10 mouse cellular contexts compared by ENCODE assay signal in the genomic region with DNA sequence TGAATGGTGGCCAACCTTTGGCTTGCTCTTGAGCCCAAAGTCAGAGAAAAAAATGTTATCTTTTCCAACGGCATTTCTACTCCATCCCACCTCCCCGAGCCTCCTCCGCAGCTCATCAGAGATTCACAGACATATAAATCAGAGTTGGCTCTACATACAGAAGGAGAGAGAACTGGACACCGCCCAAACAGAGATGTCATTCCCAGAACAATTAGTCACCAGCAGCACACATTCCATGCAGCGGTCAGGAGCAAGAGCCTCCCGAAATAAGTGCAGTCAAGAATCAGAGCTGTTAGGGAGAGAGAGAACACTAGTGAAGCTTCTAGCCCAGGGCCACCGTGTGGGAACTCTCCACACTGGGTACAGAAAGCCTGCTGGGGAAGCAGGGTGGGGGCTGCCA.
DNase-seq lines count a peak whose midpoint lies in the region; ATAC-seq and TF ChIP-seq lines count a peak whose summit lies in the region.
"Had no signal": no experiment of that assay in that cellular context is flagged by ENCODE, and none has a peak within 500 bp of the region (broad histone marks: within the 10 kb centered on the region; RNA-seq: fewer than 3 reads in every experiment).

No protein-coding gene starts in this region.

- no peak for TF ChIP-seq POLR2A in heart, adult 2 months (IDR thresholded peaks at IDR 0.05; ENCODE audit: insufficient read depth, low read depth, low read length)

- no peak overlapping the region for H3K9ac ChIP-seq in heart, adult 2 months (ENCODE audit: low read depth, low read length)
- H3K9ac ChIP-seq in heart, embryonic 11.5 days (ENCODE audit: low read depth, low read length) = no peak overlapping the region
- no peak overlapping the region for H3K9ac ChIP-seq in hindbrain, postnatal 0 days (replicated peaks; ENCODE audit: low read length)
- H3K9ac ChIP-seq: embryonic facial prominence, embryonic 12.5 days had no signal

- H3K4me3 ChIP-seq in heart, adult 2 months = no peak overlapping the region
- H3K4me3 ChIP-seq in heart, embryonic 11.5 days (ENCODE audit: low read depth, low read length) = no peak overlapping the region
- H3K4me3 ChIP-seq in hindbrain, postnatal 0 days (ENCODE audit: low read length) = no peak overlapping the region
- H3K4me3 ChIP-seq: embryonic facial prominence, embryonic 12.5 days had no signal

- no peaks in the 10 kb centered on the region for H3K27me3 ChIP-seq in heart, adult 2 months (ENCODE audit: control insufficient read depth, insufficient read depth, low read length)
- no peaks in the 10 kb centered on the region for H3K27me3 ChIP-seq in heart, embryonic 11.5 days (ENCODE audit: control insufficient read depth, insufficient read depth, low read length)
- H3K27me3 ChIP-seq in hindbrain, postnatal 0 days (ENCODE audit: insufficient read depth, low read length) = no peaks in the 10 kb centered on the region
- H3K27me3 ChIP-seq: embryonic facial prominence, embryonic 12.5 days had no signal

- no peaks in the 10 kb centered on the region for H3K36me3 ChIP-seq in heart, adult 2 months (ENCODE audit: control insufficient read depth, insufficient read depth, low read length)
- H3K36me3 ChIP-seq in heart, embryonic 11.5 days (ENCODE audit: control insufficient read depth, insufficient read depth, low read length) = no peaks in the 10 kb centered on the region
- H3K36me3 ChIP-seq in hindbrain, postnatal 0 days (ENCODE audit: insufficient read depth, low read length) = no peaks in the 10 kb centered on the region
- H3K36me3 ChIP-seq: embryonic facial prominence, embryonic 12.5 days had no signal

- no peak for TF ChIP-seq CTCF in heart, adult 2 months (IDR thresholded peaks at IDR 0.05)
- TF ChIP-seq CTCF in hindbrain, postnatal 0 days (IDR thresholded peaks at IDR 0.05; ENCODE audit: low read depth) = no peak

- no peak overlapping the region for H3K27ac ChIP-seq in heart, adult 2 months
- H3K27ac ChIP-seq in heart, embryonic 11.5 days (ENCODE audit: low read depth, low read length) = no peak overlapping the region
- no peak overlapping the region for H3K27ac ChIP-seq in hindbrain, postnatal 0 days
- H3K27ac ChIP-seq: embryonic facial prominence, embryonic 12.5 days had no signal

- intact Hi-C loops in heart, adult 2 months (cut with DNase I) = loop anchor here (5.0 kb wide), 1 partner anchor 71 kb away; no protein-coding TSS in a partner anchor
- intact Hi-C loops in heart, postnatal 14 days (cut with DNase I) = no loop called here

- H3K9me3 ChIP-seq in heart, embryonic 11.5 days (replicated peaks; ENCODE audit: control insufficient read depth, low read length) = no peaks in the 10 kb centered on the region
- H3K9me3 ChIP-seq in hindbrain, postnatal 0 days (ENCODE audit: low read length) = no peaks in the 10 kb centered on the region
- H3K9me3 ChIP-seq: embryonic facial prominence, embryonic 12.5 days had no signal

- H3K79me2 ChIP-seq in heart, adult 2 months (replicated peaks; ENCODE audit: control insufficient read depth, insufficient read depth, low read length) = no peaks in the 10 kb centered on the region

- peaks cover 2% of the 10 kb centered on the region; the same call in 1 of the 2 replicates for H3K4me1 ChIP-seq in heart, adult 2 months (ENCODE audit: control insufficient read depth, insufficient read depth, low read length)
- 0 out of 2 replicates have a peak, but pooled peaks cover 3% of the 10 kb centered on the region for H3K4me1 ChIP-seq in heart, embryonic 11.5 days (ENCODE audit: control insufficient read depth, insufficient read depth, low read length)
- H3K4me1 ChIP-seq in hindbrain, postnatal 0 days (ENCODE audit: insufficient read depth, low read length) = no peaks in the 10 kb centered on the region

- TF ChIP-seq EP300 in heart, adult 2 months (IDR thresholded peaks at IDR 0.05; ENCODE audit: insufficient read depth, low read depth, low read length) = 0 out of 2 replicates have a peak, but pooled peaks have one; percentile 14

- WGBS in heart, adult 2 months = 32% methylated on average over 7 of the region's 7 CpGs
- WGBS in heart, embryonic 11.5 days (ENCODE audit: insufficient replicate concordance) = 54% methylated on average over 7 of the region's 7 CpGs
- 57% methylated on average over 7 of the region's 7 CpGs for WGBS in hindbrain, postnatal 0 days

- peak; percentile 49 to 70 for DNase-seq in heart, adult 2 months
- DNase-seq in urinary bladder, postnatal 14 days (ENCODE audit: low spot score) = peak; percentile 65
- DNase-seq in urinary bladder, adult 2 months (ENCODE audit: low spot score) = no peak
- DNase-seq in heart, postnatal 14 days = peak; percentile 58 to 60
- DNase-seq in testis, postnatal 14 days (ENCODE audit: low spot score) = peak; percentile 31
- DNase-seq in hindbrain, postnatal 0 days (ENCODE audit: low spot score) = no peak

- ATAC-seq in heart, embryonic 11.5 days (replicated peaks; ENCODE audit: insufficient number of reproducible peaks, low FRiP score, low TSS enrichment) = no peak
- ATAC-seq in hindbrain, postnatal 0 days = no peak
- ATAC-seq in cerebellum, adult (ENCODE audit: insufficient number of reproducible peaks, low FRiP score, low TSS enrichment) = no peak

- no peak overlapping the region for H3K4me2 ChIP-seq in heart, embryonic 11.5 days
- H3K4me2 ChIP-seq in hindbrain, postnatal 0 days (ENCODE audit: low read depth, low read length) = no peak overlapping the region
- H3K4me2 ChIP-seq: embryonic facial prominence, embryonic 12.5 days; midbrain, embryonic 11.5 days had no signal

Comparison
In these comparisons a context has a peak if more than half of its experiments do, and no peak if none do; other contexts are left out.
1. DNase-seq: peak in heart, adult 2 months (2 of 2), urinary bladder, postnatal 14 days (single experiment), heart, postnatal 14 days (2 of 2) and testis, postnatal 14 days (single experiment); none in urinary bladder, adult 2 months (single experiment) and hindbrain, postnatal 0 days (single experiment).